Mouse (Mus musculus) MEL (cell line): ENCODE measurements around the gene St6galnac3. TPM values are rescaled to one million over a fixed set of nuclear protein-coding genes. Genes with fewer than 3 reads are reported as not detected.

Experiments
- DNase-seq: peaks from one replicate; pipeline ENCODE4 v3.0.0; 2011; ENCODE audit warnings: low read depth, low spot score
- H3K27ac ChIP-seq: 2 replicates; pipeline ENCODE4 v1.5.1; 2012; ENCODE audit warnings: low read depth, mild to moderate bottlenecking, control low read depth, low read length, moderate library complexity; ENCODE audit not compliant: control insufficient read depth
- H3K27me3 ChIP-seq, 2 experiments: fragments of 150-350 bp in 1 of 2; sonication (generic) in 1 of 2; 2 replicates each; pipeline ENCODE4 v1.6.1; 2012; ENCODE audit warnings: low read length in 2 of 2, mild to moderate bottlenecking in 2 of 2, improper control_type of control experiment in 1 of 2, moderate library complexity in 1 of 2; ENCODE audit not compliant: insufficient read depth in 2 of 2, control insufficient read depth in 1 of 2
- H3K36me3 ChIP-seq, 2 experiments: 2 replicates each; pipeline ENCODE4 v1.6.1; 2012 to 2014; ENCODE audit warnings: low read length in 2 of 2, improper control_type of control experiment in 1 of 2, inconsistent platforms in 1 of 2, mild to moderate bottlenecking in 1 of 2; ENCODE audit not compliant: insufficient read depth in 2 of 2, control insufficient read depth in 1 of 2
- H3K4me1 ChIP-seq, 2 experiments: fragments of 150-350 bp in 1 of 2; sonication (generic) in 1 of 2; 2 replicates each; pipeline ENCODE4 v1.6.1; 2012; ENCODE audit warnings: low read length in 2 of 2, improper control_type of control experiment in 1 of 2, mild to moderate bottlenecking in 1 of 2; ENCODE audit not compliant: insufficient read depth in 2 of 2, control insufficient read depth in 1 of 2
- H3K4me3 ChIP-seq, 2 experiments: fragments of 150-350 bp in 1 of 2; sonication (generic) in 1 of 2; 2 replicates each; pipeline ENCODE4 v1.5.1; 2012; ENCODE audit warnings: low read depth in 2 of 2, low read length in 2 of 2, mild to moderate bottlenecking in 2 of 2, moderate library complexity in 2 of 2, control low read depth in 1 of 2, improper control_type of control experiment in 1 of 2; ENCODE audit not compliant: control insufficient read depth in 1 of 2, insufficient read depth in 1 of 2
- H3K79me2 ChIP-seq: 2 replicates; pipeline ENCODE4 v1.6.1; 2012; ENCODE audit warnings: mild to moderate bottlenecking, low read length, moderate library complexity; ENCODE audit not compliant: control insufficient read depth, poor library complexity, insufficient read depth
- H3K9ac ChIP-seq: 2 replicates; pipeline ENCODE4 v1.6.1; 2012; ENCODE audit warnings: low read depth, mild to moderate bottlenecking, control low read depth, low read length, moderate library complexity; ENCODE audit not compliant: control insufficient read depth, poor library complexity, severe bottlenecking
- H3K9me3 ChIP-seq: fragments of 150-350 bp; sonication (generic); replicated peaks from 2 replicates; pipeline ENCODE4 v1.6.1; 2012; ENCODE audit warnings: mild to moderate bottlenecking, low read length, improper control_type of control experiment, moderate library complexity; ENCODE audit not compliant: insufficient read depth
- ELF1 ChIP-seq: IDR thresholded peaks from 2 replicates; pipeline ENCODE4 v1.6.1; 2014; ENCODE audit warnings: low read depth, mild to moderate bottlenecking, inconsistent platforms, low read length, improper control_type of control experiment, moderate library complexity
- GABPA ChIP-seq: IDR thresholded peaks from 2 replicates; pipeline ENCODE4 v1.6.1; 2012; ENCODE audit warnings: low read depth, mild to moderate bottlenecking, inconsistent platforms, low read length, improper control_type of control experiment, moderate library complexity
- HCFC1 ChIP-seq: IDR thresholded peaks from 2 replicates; pipeline ENCODE4 v1.6.1; 2012; ENCODE audit warnings: low read depth, mild to moderate bottlenecking, inconsistent platforms, low read length, improper control_type of control experiment, moderate library complexity
- JUND ChIP-seq: IDR thresholded peaks from 2 replicates; pipeline ENCODE4 v1.6.1; 2011; ENCODE audit warnings: low read depth, mild to moderate bottlenecking, improper control_type of control experiment, low read length
- MAFK ChIP-seq: IDR thresholded peaks from 2 replicates; pipeline ENCODE4 v1.6.1; 2011; ENCODE audit warnings: low read depth, mild to moderate bottlenecking, low read length, improper control_type of control experiment, borderline replicate concordance
- MAX ChIP-seq: IDR thresholded peaks from 2 replicates; pipeline ENCODE4 v1.6.1; 2011; ENCODE audit warnings: low read length, improper control_type of control experiment
- MYB ChIP-seq: IDR thresholded peaks from 2 replicates; pipeline ENCODE4 v1.6.1; 2011; ENCODE audit warnings: mild to moderate bottlenecking, low read depth, low read length, improper control_type of control experiment
- MYC ChIP-seq: IDR thresholded peaks from 2 replicates; pipeline ENCODE4 v1.6.1; 2011; ENCODE audit warnings: low read depth, mild to moderate bottlenecking, low read length, improper control_type of control experiment, moderate library complexity
- NELFE ChIP-seq: IDR thresholded peaks from 2 replicates; pipeline ENCODE4 v1.6.1; 2011; ENCODE audit warnings: low read depth, low read length, improper control_type of control experiment
- NRF1 ChIP-seq: IDR thresholded peaks from 2 replicates; pipeline ENCODE4 v1.6.1; 2014; ENCODE audit warnings: low read depth, mild to moderate bottlenecking, inconsistent platforms, low read length, improper control_type of control experiment, moderate library complexity; ENCODE audit not compliant: poor library complexity, insufficient read depth, severe bottlenecking
- POLR2AphosphoS5 ChIP-seq: IDR thresholded peaks from 2 replicates; pipeline ENCODE4 v1.6.1; 2012; ENCODE audit warnings: low read depth, borderline replicate concordance, mild to moderate bottlenecking, inconsistent platforms, low read length, moderate library complexity, mixed read lengths
- RAD21 ChIP-seq: IDR thresholded peaks from 2 replicates; pipeline ENCODE4 v1.6.1; 2011; ENCODE audit warnings: mild to moderate bottlenecking, low read depth, low read length, improper control_type of control experiment
- RCOR1 ChIP-seq: IDR thresholded peaks from 2 replicates; pipeline ENCODE4 v1.6.1; 2012; ENCODE audit warnings: low read depth, mild to moderate bottlenecking, inconsistent platforms, low read length, improper control_type of control experiment
- SIN3A ChIP-seq: IDR thresholded peaks from 2 replicates; pipeline ENCODE4 v1.6.1; 2012; ENCODE audit warnings: low read length, improper control_type of control experiment, inconsistent platforms
- TCF12 ChIP-seq: IDR thresholded peaks from 2 replicates; pipeline ENCODE4 v1.6.1; 2014; ENCODE audit warnings: low read depth, mild to moderate bottlenecking, inconsistent platforms, low read length, improper control_type of control experiment, moderate library complexity
- USF1 ChIP-seq: IDR thresholded peaks from 2 replicates; pipeline ENCODE4 v1.6.1; 2014; ENCODE audit warnings: low read depth, mild to moderate bottlenecking, inconsistent platforms, low read length, improper control_type of control experiment, moderate library complexity
- USF2 ChIP-seq, 2 experiments: IDR thresholded peaks; 2 replicates each; pipeline ENCODE4 v1.6.1; 2011 to 2012; ENCODE audit warnings: improper control_type of control experiment in 2 of 2, low read length in 2 of 2, borderline replicate concordance in 1 of 2, inconsistent platforms in 1 of 2, low read depth in 1 of 2, mild to moderate bottlenecking in 1 of 2; ENCODE audit not compliant: insufficient read depth in 1 of 2
- ZC3H11A ChIP-seq: IDR thresholded peaks from 2 replicates; pipeline ENCODE4 v1.6.1; 2012; ENCODE audit warnings: low read depth, mild to moderate bottlenecking, inconsistent platforms, low read length, improper control_type of control experiment
- ZMIZ1 ChIP-seq: IDR thresholded peaks from 2 replicates; pipeline ENCODE4 v1.6.1; 2012; ENCODE audit warnings: low read depth, mild to moderate bottlenecking, inconsistent platforms, low read length, improper control_type of control experiment, moderate library complexity
- polyA plus RNA-seq, 2 experiments: library from polyadenylated mRNA; stranded (reverse) in 1 of 2; unstranded in 1 of 2; fragments of >175 nt in 1 of 2; fragments of >200 nt in 1 of 2; gene quantifications; 2 replicates each; pipeline versions ENCODE4 v1.2.1 to v1.2.4; 2012; ENCODE audit warnings: low replicate concordance in 2 of 2, low read depth in 1 of 2; ENCODE audit not compliant: insufficient read length in 2 of 2, insufficient read depth in 1 of 2, missing spikeins in 1 of 2
- total RNA-seq: library from RNA; depleted of rRNA; stranded (reverse); fragments of 300-350 nt; gene quantifications from 2 replicates; pipeline ENCODE4 v1.2.3, GENCODE M21; 2012

Gene St6galnac3
- total and polyA plus RNA-seq, 3 experiments = 7.8 to 11.4 TPM; not detected in 1

DNA sequence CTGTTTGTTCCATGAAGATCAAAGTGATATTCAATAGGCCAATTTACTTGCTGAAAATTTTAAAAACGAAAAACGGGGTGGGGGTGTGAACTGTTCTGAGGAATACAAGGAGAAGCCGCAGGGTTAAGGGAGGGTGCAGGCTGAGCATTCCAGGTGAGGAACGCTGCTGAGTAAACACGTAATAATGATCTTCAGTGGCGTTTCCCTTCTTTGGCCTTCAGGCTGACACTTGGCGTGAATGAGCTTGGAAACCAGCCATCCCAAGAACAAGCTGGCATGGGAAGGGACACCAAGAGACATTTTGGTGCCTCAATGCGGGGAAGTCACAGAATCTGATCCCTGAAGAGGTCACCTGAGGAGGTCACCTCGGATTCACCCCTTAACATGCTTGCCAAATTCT lies 411.8 kb downstream of the St6galnac3 start:
- H3K9me3 ChIP-seq = no peaks in the 10 kb centered on the region
- no peaks in the 10 kb centered on the region for H3K27me3 ChIP-seq
- DNase-seq = no peak
- H3K27ac ChIP-seq = no peak overlapping the region
- no peak overlapping the region for H3K9ac ChIP-seq
- peaks cover 0 to 3% of the 10 kb centered on the region in 2 experiments; a peak in 1 of 4 replicates for H3K4me1 ChIP-seq
- no peaks in the 10 kb centered on the region for H3K79me2 ChIP-seq
- no peak overlapping the region for H3K4me3 ChIP-seq
- no peak for TF ChIP-seq ELF1
- TF ChIP-seq JUND = no peak
- TF ChIP-seq MYC = no peak
- TF ChIP-seq NELFE = no peak
- no peak for TF ChIP-seq POLR2AphosphoS5
- TF ChIP-seq ZC3H11A = no peak
- TF ChIP-seq SIN3A = no peak
- TF ChIP-seq ZMIZ1 = no peak
- no peak for TF ChIP-seq MAFK
- TF ChIP-seq RCOR1 = no peak
- TF ChIP-seq GABPA = no peak
- TF ChIP-seq MYB = no peak
- TF ChIP-seq, all 39 proteins: peak for 0
- H3K36me3 ChIP-seq = peaks cover 0 to 2% of the 10 kb centered on the region in 2 experiments; a peak in 1 of 4 replicates

DNA sequence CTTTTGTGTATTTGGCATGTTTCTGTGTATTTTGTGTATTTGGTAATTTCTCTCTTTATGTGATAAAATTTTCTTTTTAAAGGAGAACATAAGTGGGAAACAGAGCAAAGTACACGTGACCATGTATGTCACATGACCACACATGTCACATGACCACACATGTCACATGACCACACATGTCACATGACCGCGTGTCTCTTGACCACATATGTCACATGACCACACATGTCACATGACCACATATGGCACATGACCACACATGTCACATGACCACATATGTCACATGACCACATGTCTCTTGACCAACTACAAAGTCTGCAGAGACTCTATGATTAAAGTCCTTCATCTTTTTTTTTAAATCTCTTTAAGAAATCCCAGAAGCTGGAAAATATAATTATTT lies 413.0 kb downstream of the St6galnac3 start:
- H3K4me3 ChIP-seq = no peak overlapping the region
- H3K4me1 ChIP-seq = peaks cover 0 to 3% of the 10 kb centered on the region in 2 experiments; a peak in 1 of 4 replicates
- TF ChIP-seq MYC (no peak), MAX (peak; percentile 86), TCF12 (no peak), SIN3A (0 out of 2 replicates have a peak, but pooled peaks have one; percentile 45), HCFC1 (peak; percentile 37; the same call in 1 of the 2 replicates), RAD21 (no peak), NRF1 (no peak), MAFK (no peak), JUND (no peak), ZC3H11A (no peak), USF2 (IDR thresholded peaks at IDR 0.05; ENCODE audit: borderline replicate concordance in 1 of 2, insufficient read depth in 1 of 2, low read depth in 1 of 2, low read length in 2 of 2) (peak; percentile 95 to 98), ZMIZ1 (no peak), USF1 (peak; percentile 92)
- no peak overlapping the region for H3K27ac ChIP-seq
- peak; percentile 54 for DNase-seq
- peaks cover 0 to 2% of the 10 kb centered on the region in 2 experiments; a peak in 1 of 4 replicates for H3K36me3 ChIP-seq
- no peaks in the 10 kb centered on the region for H3K27me3 ChIP-seq
- no peak overlapping the region for H3K9ac ChIP-seq
- no peaks in the 10 kb centered on the region for H3K9me3 ChIP-seq
- no peaks in the 10 kb centered on the region for H3K79me2 ChIP-seq
